Comparison of ENCODE assay signal across 27 mouse cellular contexts in the genomic region with DNA sequence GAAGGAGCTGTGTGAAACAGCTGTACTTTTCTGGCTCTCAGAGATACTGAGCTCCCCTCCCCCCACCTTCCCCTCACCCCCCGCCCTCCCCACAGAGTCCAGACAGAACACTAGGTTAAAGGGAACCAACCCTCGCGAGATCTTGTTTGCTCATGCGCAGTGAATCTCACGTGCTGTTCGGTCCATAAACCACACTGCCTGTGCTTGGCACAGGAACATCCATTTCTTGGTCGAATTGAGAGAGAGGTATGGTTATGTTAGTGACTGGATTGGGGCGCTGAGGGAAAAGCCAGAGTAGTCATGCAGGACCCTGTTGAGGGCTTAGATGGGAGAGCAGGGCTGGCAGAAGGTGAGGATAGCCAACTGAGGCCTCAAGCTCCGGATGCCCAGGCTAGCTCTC. TPM values are rescaled to one million over a fixed set of nuclear protein-coding genes. Genes with fewer than 3 reads are reported as not detected.
"Had no signal": no experiment of that assay in that cellular context is flagged by ENCODE, and none has a peak within 500 bp of the region (broad histone marks: within the 10 kb centered on the region; RNA-seq: fewer than 3 reads in every experiment).

A gene (plus strand): TSS at position 301 of the 400 bp plus-strand sequence.

RNA-seq across cellular contexts. Expression of the gene that starts here (rescaled TPM):
- polyA plus RNA-seq: heart, embryonic 10.5 days; heart, embryonic 11.5 days; heart, embryonic 12.5 days; heart, embryonic 13.5 days; heart, embryonic 14.5 days; heart, embryonic 15.5 days; heart, embryonic 16.5 days; heart, postnatal 0 days; hindbrain, embryonic 10.5 days; hindbrain, embryonic 11.5 days; hindbrain, embryonic 12.5 days; hindbrain, embryonic 13.5 days; hindbrain, embryonic 14.5 days; hindbrain, embryonic 15.5 days; hindbrain, embryonic 16.5 days; hindbrain, postnatal 0 days; inflammation-experienced regulatory T-cells, adult 6 months; intestine, embryonic 14.5 days; intestine, embryonic 15.5 days; intestine, embryonic 16.5 days; intestine, postnatal 0 days; kidney, adult 2 months; kidney, embryonic 14.5 days; kidney, embryonic 15.5 days; kidney, embryonic 16.5 days; kidney, postnatal 0 days; large intestine, adult 2 months had no signal
